Mouse (Mus musculus): ENCODE measurements around the gene Ramp1. TPM values are rescaled to one million over a fixed set of nuclear protein-coding genes. Genes with fewer than 3 reads are reported as not detected.

Gene Ramp1
- 0.29 and 0.35 TPM in 2 replicates for polyA plus RNA-seq (2014; fragmentation: Nextera tagmentation; extraction: Ambion mirVana)

- peak within 1 kb of the TSS; percentile 54 for H3K4me2 ChIP-seq (replicated peaks; ENCODE audit: low read depth, low read length)
- H3K4me1 ChIP-seq (replicated peaks; ENCODE audit: control insufficient read depth, insufficient read depth, low read length) = peaks cover 3% of the 10 kb centered on the region; the same call in 1 of the 2 replicates
- no peaks in the 10 kb centered on the region for H3K9me3 ChIP-seq (ENCODE audit: control insufficient read depth, low read length)
- peaks cover 10% of the 10 kb centered on the region for H3K27me3 ChIP-seq (ENCODE audit: control insufficient read depth, insufficient read depth, low read length)
- DNase-seq (ENCODE audit: low spot score) = peak; percentile 56
- H3K27ac ChIP-seq (ENCODE audit: low read depth, low read length) = no peak within 1 kb of the TSS
- H3K9ac ChIP-seq (ENCODE audit: low read depth, low read length) = peak within 1 kb of the TSS; percentile 15; the same call in 1 of the 2 replicates
- ATAC-seq (ENCODE audit: low FRiP score) = no peak
- peak within 1 kb of the TSS; percentile 29 for H3K4me3 ChIP-seq (ENCODE audit: low read depth, low read length)
- H3K36me3 ChIP-seq (ENCODE audit: control insufficient read depth, insufficient read depth, low read length) = no peaks in the 10 kb centered on the region
- 6% methylated on average over 25 of the region's 37 CpGs for WGBS
Observed at GRCm38 (mm10) chr1:91179533-91180173, at the start of gene Ramp1. TSS of gene Ramp1 (plus strand) at chr1:91179822.

- H3K4me2 ChIP-seq (replicated peaks; ENCODE audit: low read depth, low read length) = no peak overlapping the region
- no peaks in the 10 kb centered on the region for H3K4me1 ChIP-seq (replicated peaks; ENCODE audit: control insufficient read depth, insufficient read depth, low read length)
- H3K27ac ChIP-seq (ENCODE audit: low read depth, low read length) = no peak overlapping the region
- no peak overlapping the region for H3K9ac ChIP-seq (ENCODE audit: low read depth, low read length)
- H3K36me3 ChIP-seq (ENCODE audit: control insufficient read depth, insufficient read depth, low read length) = no peaks in the 10 kb centered on the region
- no peaks in the 10 kb centered on the region for H3K9me3 ChIP-seq (ENCODE audit: control insufficient read depth, low read length)
- 85% methylated on average over 2 of the region's 2 CpGs for WGBS
- no peak overlapping the region for H3K4me3 ChIP-seq (ENCODE audit: low read depth, low read length)
- no peaks in the 10 kb centered on the region for H3K27me3 ChIP-seq (ENCODE audit: control insufficient read depth, insufficient read depth, low read length)
- ATAC-seq (ENCODE audit: low FRiP score) (no peak), DNase-seq (ENCODE audit: low spot score) (no peak)
Observed at GRCm38 (mm10) chr1:91137036-91137435, 42.6 kb upstream of the Ramp1 start.

GRCm38 (mm10) chr1:91144813-91145212 lies 34.8 kb upstream of the Ramp1 start, which contains the start of gene Rbm44:
TSS of gene Rbm44 (plus strand) at chr1:91145089.
- WGBS = 63% methylated on average over 20 of the region's 20 CpGs
- Histone ChIP-seq H3K4me2 (replicated peaks; ENCODE audit: low read depth, low read length) (no peak within 1 kb of the TSS), H3K27ac (ENCODE audit: low read depth, low read length) (no peak within 1 kb of the TSS), H3K9me3 (ENCODE audit: control insufficient read depth, low read length) (no peaks in the 10 kb centered on the region), H3K4me1 (replicated peaks; ENCODE audit: control insufficient read depth, insufficient read depth, low read length) (no peaks in the 10 kb centered on the region), H3K4me3 (ENCODE audit: low read depth, low read length) (no peak within 1 kb of the TSS), H3K36me3 (ENCODE audit: control insufficient read depth, insufficient read depth, low read length) (no peaks in the 10 kb centered on the region), H3K27me3 (ENCODE audit: control insufficient read depth, insufficient read depth, low read length) (no peaks in the 10 kb centered on the region), H3K9ac (ENCODE audit: low read depth, low read length) (no peak within 1 kb of the TSS)
- DNase-seq (ENCODE audit: low spot score) (no peak), ATAC-seq (ENCODE audit: low FRiP score) (no peak)

GRCm38 (mm10) chr1:91151509-91151908 lies 28.1 kb upstream of the Ramp1 start:
- no peaks in the 10 kb centered on the region for H3K4me1 ChIP-seq (replicated peaks; ENCODE audit: control insufficient read depth, insufficient read depth, low read length)
- no peak for DNase-seq (ENCODE audit: low spot score)
- whole genome bisulfite sequencing = 70% methylated on average over 2 of the region's 2 CpGs
- no peaks in the 10 kb centered on the region for H3K9me3 ChIP-seq (ENCODE audit: control insufficient read depth, low read length)
- ATAC-seq (ENCODE audit: low FRiP score) = no peak
- H3K36me3 ChIP-seq (ENCODE audit: control insufficient read depth, insufficient read depth, low read length) = no peaks in the 10 kb centered on the region
- no peak overlapping the region for H3K27ac ChIP-seq (ENCODE audit: low read depth, low read length)
- H3K27me3 ChIP-seq (ENCODE audit: control insufficient read depth, insufficient read depth, low read length) = no peaks in the 10 kb centered on the region
- H3K4me3 ChIP-seq (ENCODE audit: low read depth, low read length) = no peak overlapping the region
- H3K9ac ChIP-seq (ENCODE audit: low read depth, low read length) = no peak overlapping the region
- H3K4me2 ChIP-seq (replicated peaks; ENCODE audit: low read depth, low read length) = no peak overlapping the region

GRCm38 (mm10) chr1:91166798-91167197 lies 12.8 kb upstream of the Ramp1 start:
- H3K9me3 ChIP-seq (ENCODE audit: control insufficient read depth, low read length) = no peaks in the 10 kb centered on the region
- H3K36me3 ChIP-seq (ENCODE audit: control insufficient read depth, insufficient read depth, low read length) = no peaks in the 10 kb centered on the region
- no peak overlapping the region for H3K27ac ChIP-seq (ENCODE audit: low read depth, low read length)
- 86% methylated on average over 6 of the region's 6 CpGs for WGBS
- no peak overlapping the region for H3K9ac ChIP-seq (ENCODE audit: low read depth, low read length)
- H3K27me3 ChIP-seq (ENCODE audit: control insufficient read depth, insufficient read depth, low read length) = no peaks in the 10 kb centered on the region
- DNase-seq (ENCODE audit: low spot score) = no peak
- no peak overlapping the region for H3K4me2 ChIP-seq (replicated peaks; ENCODE audit: low read depth, low read length)
- no peak for ATAC-seq (ENCODE audit: low FRiP score)
- H3K4me1 ChIP-seq (replicated peaks; ENCODE audit: control insufficient read depth, insufficient read depth, low read length) = no peaks in the 10 kb centered on the region
- no peak overlapping the region for H3K4me3 ChIP-seq (ENCODE audit: low read depth, low read length)

- Histone ChIP-seq H3K4me3 (ENCODE audit: low read depth, low read length) (no peak overlapping the region), H3K4me1 (replicated peaks; ENCODE audit: control insufficient read depth, insufficient read depth, low read length) (no peaks in the 10 kb centered on the region), H3K4me2 (replicated peaks; ENCODE audit: low read depth, low read length) (no peak overlapping the region), H3K9ac (ENCODE audit: low read depth, low read length) (no peak overlapping the region), H3K27ac (ENCODE audit: low read depth, low read length) (no peak overlapping the region), H3K9me3 (ENCODE audit: control insufficient read depth, low read length) (no peaks in the 10 kb centered on the region), H3K27me3 (ENCODE audit: control insufficient read depth, insufficient read depth, low read length) (no peaks in the 10 kb centered on the region), H3K36me3 (ENCODE audit: control insufficient read depth, insufficient read depth, low read length) (no peaks in the 10 kb centered on the region)
- ATAC-seq (ENCODE audit: low FRiP score) (no peak), DNase-seq (ENCODE audit: low spot score) (no peak)
- 85% methylated on average over 4 of the region's 4 CpGs for WGBS
Observed at GRCm38 (mm10) chr1:91169157-91169556, 10.5 kb upstream of the Ramp1 start.

- Histone ChIP-seq H3K4me1 (replicated peaks; ENCODE audit: control insufficient read depth, insufficient read depth, low read length) (peaks cover under 1% of the 10 kb centered on the region; the same call in 1 of the 2 replicates), H3K9ac (ENCODE audit: low read depth, low read length) (no peak overlapping the region), H3K27me3 (ENCODE audit: control insufficient read depth, insufficient read depth, low read length) (peaks cover 4% of the 10 kb centered on the region), H3K4me2 (replicated peaks; ENCODE audit: low read depth, low read length) (no peak overlapping the region), H3K27ac (ENCODE audit: low read depth, low read length) (no peak overlapping the region), H3K36me3 (ENCODE audit: control insufficient read depth, insufficient read depth, low read length) (no peaks in the 10 kb centered on the region), H3K4me3 (ENCODE audit: low read depth, low read length) (no peak overlapping the region), H3K9me3 (ENCODE audit: control insufficient read depth, low read length) (no peaks in the 10 kb centered on the region)
- ATAC-seq (ENCODE audit: low FRiP score) = no peak
- 97% methylated on average over 5 of the region's 5 CpGs for WGBS
- DNase-seq (ENCODE audit: low spot score) = no peak
Observed at GRCm38 (mm10) chr1:91174796-91175195, 4.8 kb upstream of the Ramp1 start.

- H3K4me1 ChIP-seq (replicated peaks; ENCODE audit: control insufficient read depth, insufficient read depth, low read length) = peaks cover 3% of the 10 kb centered on the region; the same call in 1 of the 2 replicates
- no peak for ATAC-seq (ENCODE audit: low FRiP score)
- H3K27ac ChIP-seq (ENCODE audit: low read depth, low read length) = no peak overlapping the region
- no peak overlapping the region for H3K9ac ChIP-seq (ENCODE audit: low read depth, low read length)
- H3K4me2 ChIP-seq (replicated peaks; ENCODE audit: low read depth, low read length) = no peak overlapping the region
- WGBS = 64% methylated on average over 3 of the region's 3 CpGs
- H3K9me3 ChIP-seq (ENCODE audit: control insufficient read depth, low read length) = no peaks in the 10 kb centered on the region
- no peak overlapping the region for H3K4me3 ChIP-seq (ENCODE audit: low read depth, low read length)
- H3K27me3 ChIP-seq (ENCODE audit: control insufficient read depth, insufficient read depth, low read length) = peaks cover 10% of the 10 kb centered on the region
- no peak for DNase-seq (ENCODE audit: low spot score)
- H3K36me3 ChIP-seq (ENCODE audit: control insufficient read depth, insufficient read depth, low read length) = no peaks in the 10 kb centered on the region
Observed at GRCm38 (mm10) chr1:91176026-91176425, 3.6 kb upstream of the Ramp1 start.

GRCm38 (mm10) chr1:91176871-91177270 lies 2.8 kb upstream of the Ramp1 start:
- Histone ChIP-seq H3K4me2 (replicated peaks; ENCODE audit: low read depth, low read length) (no peak overlapping the region), H3K4me1 (replicated peaks; ENCODE audit: control insufficient read depth, insufficient read depth, low read length) (peaks cover 3% of the 10 kb centered on the region; the same call in 1 of the 2 replicates), H3K36me3 (ENCODE audit: control insufficient read depth, insufficient read depth, low read length) (no peaks in the 10 kb centered on the region), H3K27me3 (ENCODE audit: control insufficient read depth, insufficient read depth, low read length) (peaks cover 10% of the 10 kb centered on the region), H3K9me3 (ENCODE audit: control insufficient read depth, low read length) (no peaks in the 10 kb centered on the region), H3K27ac (ENCODE audit: low read depth, low read length) (no peak overlapping the region), H3K9ac (ENCODE audit: low read depth, low read length) (no peak overlapping the region), H3K4me3 (ENCODE audit: low read depth, low read length) (no peak overlapping the region)
- WGBS = 85% methylated on average over 4 of the region's 4 CpGs
- DNase-seq (ENCODE audit: low spot score) (no peak), ATAC-seq (ENCODE audit: low FRiP score) (no peak)

Measured in hindbrain, embryonic 11.5 days (tissue).